Mouse (Mus musculus) kidney, adult 10 weeks (tissue): ENCODE measurements around the gene Id4. TPM values are rescaled to one million over a fixed set of nuclear protein-coding genes. Genes with fewer than 3 reads are reported as not detected.

Source experiments
- polyA plus RNA-seq: library from polyadenylated mRNA; stranded (reverse); fragments of 350-450 nt; fragmentation: Illumina TruSeq; extraction: RNeasy Lipid Tissue Mini Kit (QIAGEN cat#74804); gene quantifications from one replicate; pipeline ENCODE4 v1.2.3, GENCODE M21; 2014; ENCODE audit warnings: low read depth, low replicate concordance

Id4 gene
- polyA plus RNA-seq = 148 TPM

DNA sequence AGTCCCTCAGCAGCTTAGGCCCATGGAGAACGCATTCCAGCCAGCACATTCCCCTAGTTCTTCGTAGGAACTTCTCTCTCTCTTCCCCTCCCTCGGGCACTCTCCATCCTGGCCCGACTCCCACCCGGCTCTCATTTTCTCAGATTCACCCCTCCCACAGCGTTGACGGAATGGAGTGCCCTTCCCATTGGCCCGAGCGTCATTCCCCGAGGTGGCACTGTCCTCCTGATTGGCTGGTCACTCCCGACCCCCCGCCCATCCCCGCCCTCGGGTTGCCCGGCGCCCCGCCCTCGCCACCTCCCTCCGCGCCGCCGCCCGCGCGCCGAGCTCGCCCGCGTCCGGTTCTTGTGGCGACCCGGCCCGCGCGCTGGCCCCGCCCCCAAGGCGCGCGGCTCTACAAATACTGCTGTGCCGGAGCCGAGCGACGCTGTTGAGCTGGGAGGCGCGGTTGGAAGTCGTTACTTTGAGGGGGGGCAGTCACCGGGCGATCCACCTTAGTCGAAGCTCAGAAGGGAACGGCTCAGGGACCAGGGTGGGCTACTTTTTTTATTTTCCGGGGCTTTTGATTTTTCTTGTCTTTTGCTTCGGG is at the start of gene Id4:
TSS of gene Id4 (plus strand) at position 539 of the 589 bp plus-strand sequence.

